Mouse (Mus musculus): ENCODE data around the gene Clec2g. TPM values are rescaled to one million over a fixed set of nuclear protein-coding genes. Genes with fewer than 3 reads are reported as not detected.
A peak's percentile ranks its signal among the peaks of the same experiment; 100 is the strongest.
"Not testable (repeated sequence)": the region's sequence is repeated elsewhere in the genome, so short reads cannot be mapped to it uniquely, and the experiment has no call there.

Clec2g gene
- polyA plus RNA-seq, 1 experiment from 2014 or later: not detected

DNA sequence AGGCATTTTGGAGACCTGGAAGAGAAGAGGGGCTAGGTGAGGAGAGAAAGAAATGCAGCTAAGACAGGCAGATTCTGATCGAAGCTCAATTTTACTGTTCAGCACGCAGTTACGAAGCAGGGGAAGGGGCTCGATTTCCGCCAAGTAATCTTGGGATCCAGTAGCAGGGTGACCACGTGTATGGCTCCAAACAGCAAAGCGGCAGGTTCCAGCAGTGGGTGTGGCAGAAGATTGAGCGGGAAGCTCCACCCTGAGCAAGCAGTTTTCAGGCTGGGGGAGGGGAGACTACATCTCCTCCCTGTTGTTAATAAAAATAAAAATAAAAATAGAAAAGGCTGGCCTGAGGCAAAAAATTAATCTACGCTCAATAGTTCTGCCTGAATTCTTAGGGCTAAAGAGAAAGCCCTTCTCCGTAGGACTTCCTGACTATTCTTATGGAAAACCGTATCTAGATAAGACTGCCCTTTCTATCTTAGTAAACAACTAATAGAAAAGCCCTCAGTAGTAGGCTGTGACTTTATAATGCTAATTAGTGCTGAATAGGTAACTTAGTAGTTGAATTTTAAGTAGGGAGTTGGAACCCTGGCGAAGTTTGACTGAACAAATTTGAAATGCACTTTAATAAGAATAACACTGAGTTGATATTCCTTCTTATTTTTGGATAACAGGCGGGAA is 62.7 kb downstream of the Clec2g start:
- Histone ChIP-seq H3K27ac (replicated peaks) (no peak overlapping the region), H3K27me3 (replicated peaks) (no peaks in the 10 kb centered on the region; the same call in 1 of the 2 replicates), H3K4me2 (peak overlapping the region; percentile 43), H3K4me1 (peaks cover 12% of the 10 kb centered on the region; the same call in 1 of the 2 replicates), H3K9me3 (replicated peaks) (no peaks in the 10 kb centered on the region), H3K9ac (replicated peaks) (no peak overlapping the region), H3K4me3 (replicated peaks) (no peak overlapping the region), H3K36me3 (no peaks in the 10 kb centered on the region)
- ATAC-seq (ENCODE audit: low FRiP score): no peak
- WGBS: 54% methylated on average over 13 of the region's 13 CpGs

DNA sequence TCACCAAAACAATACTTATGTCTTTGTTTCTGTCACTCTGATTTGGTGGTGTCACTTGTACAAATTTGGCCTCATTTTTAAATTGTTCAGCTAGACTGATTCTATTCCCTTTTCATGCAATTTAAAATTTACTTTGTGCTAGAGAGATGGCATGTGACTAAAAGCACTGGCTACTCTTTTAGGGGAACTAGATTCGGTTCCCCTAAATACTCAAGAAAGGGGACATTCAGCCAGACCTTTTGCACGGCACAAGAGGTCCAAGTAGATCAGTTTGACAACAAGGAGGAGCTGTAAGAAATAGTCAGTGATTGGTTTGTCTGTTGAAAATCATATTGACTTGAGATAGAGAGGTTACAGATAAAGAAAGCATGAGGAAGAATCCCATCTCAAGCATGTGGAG is 67.2 kb downstream of the Clec2g start:
- 90% methylated on average over 2 of the region's 2 CpGs for WGBS
- Histone ChIP-seq H3K27ac (replicated peaks) (no peak overlapping the region), H3K9ac (replicated peaks) (no peak overlapping the region), H3K27me3 (replicated peaks) (no peaks in the 10 kb centered on the region), H3K4me2 (no peak overlapping the region), H3K36me3 (no peaks in the 10 kb centered on the region), H3K4me1 (peaks cover 7% of the 10 kb centered on the region; the same call in 1 of the 2 replicates), H3K4me3 (replicated peaks) (no peak overlapping the region), H3K9me3 (replicated peaks) (no peaks in the 10 kb centered on the region)
- ATAC-seq (ENCODE audit: low FRiP score): no peak

DNA sequence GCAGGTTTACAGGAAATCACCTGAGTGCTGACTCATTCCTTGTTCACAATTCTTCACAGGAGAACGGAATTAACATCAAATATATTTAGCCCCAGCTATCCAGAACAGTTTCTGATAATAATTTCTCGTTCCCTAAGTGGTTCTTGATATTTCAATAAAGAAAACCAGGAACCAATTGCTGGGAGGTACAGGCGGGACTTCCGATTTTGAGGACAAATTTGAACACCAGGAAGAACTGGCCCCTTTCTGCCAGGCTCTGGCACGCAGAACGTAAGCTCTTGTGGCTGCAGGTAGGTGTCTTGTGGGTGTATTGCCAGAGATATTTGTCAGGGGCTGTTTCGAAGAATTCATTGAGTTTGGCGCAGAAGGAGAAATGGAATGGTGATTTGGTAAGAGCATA is 74.4 kb downstream of the Clec2g start:
- no peak for ATAC-seq (ENCODE audit: low FRiP score)
- no peaks in the 10 kb centered on the region for H3K4me1 ChIP-seq
- WGBS: 94% methylated on average over 8 of the region's 8 CpGs
- no peak overlapping the region for H3K27ac ChIP-seq (replicated peaks)
- H3K9ac ChIP-seq (replicated peaks): no peak overlapping the region
- no peak overlapping the region for H3K4me2 ChIP-seq
- H3K4me3 ChIP-seq (replicated peaks): no peak overlapping the region
- H3K27me3 ChIP-seq (replicated peaks): no peaks in the 10 kb centered on the region
- H3K9me3 ChIP-seq (replicated peaks): no peaks in the 10 kb centered on the region
- no peaks in the 10 kb centered on the region for H3K36me3 ChIP-seq

DNA sequence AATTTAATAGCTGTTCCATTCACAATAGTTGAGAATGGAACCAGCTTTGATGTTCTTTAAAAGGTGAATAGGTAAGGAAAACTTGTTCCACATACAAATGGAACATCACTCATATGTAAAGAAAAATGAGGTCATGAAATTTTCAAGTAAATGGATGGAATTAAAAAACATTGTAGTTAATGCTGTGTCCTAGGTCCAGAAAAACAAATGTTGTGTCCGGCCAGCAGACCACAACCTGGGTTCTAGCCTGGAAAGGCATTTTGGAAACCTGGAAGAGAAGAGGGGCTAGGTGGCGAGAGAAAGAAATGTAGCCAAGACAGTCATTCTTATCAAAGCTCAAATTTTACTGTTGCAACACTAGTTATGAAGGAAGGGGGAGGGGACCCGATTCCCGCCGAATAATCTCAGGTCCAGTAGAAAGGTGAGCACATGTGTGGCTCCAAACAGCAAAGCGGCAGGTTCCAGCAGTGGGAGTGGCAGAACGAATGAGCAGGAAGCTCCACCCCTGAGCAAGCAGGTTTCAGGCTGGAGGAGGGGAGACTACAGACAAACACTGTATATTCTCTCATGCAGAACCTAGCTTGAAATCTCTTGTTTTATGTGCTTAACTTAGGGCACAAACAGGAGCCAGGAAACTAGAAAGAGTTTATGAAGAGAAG is 75.8 kb downstream of the Clec2g start:
- H3K4me3 ChIP-seq (replicated peaks); H3K4me2 ChIP-seq; H3K4me1 ChIP-seq; H3K9me3 ChIP-seq (replicated peaks); H3K27ac ChIP-seq (replicated peaks); ATAC-seq (ENCODE audit: low FRiP score); H3K27me3 ChIP-seq (replicated peaks); H3K36me3 ChIP-seq; H3K9ac ChIP-seq (replicated peaks): not testable (repeated sequence)
- 91% methylated on average over 7 of the region's 7 CpGs for WGBS

DNA sequence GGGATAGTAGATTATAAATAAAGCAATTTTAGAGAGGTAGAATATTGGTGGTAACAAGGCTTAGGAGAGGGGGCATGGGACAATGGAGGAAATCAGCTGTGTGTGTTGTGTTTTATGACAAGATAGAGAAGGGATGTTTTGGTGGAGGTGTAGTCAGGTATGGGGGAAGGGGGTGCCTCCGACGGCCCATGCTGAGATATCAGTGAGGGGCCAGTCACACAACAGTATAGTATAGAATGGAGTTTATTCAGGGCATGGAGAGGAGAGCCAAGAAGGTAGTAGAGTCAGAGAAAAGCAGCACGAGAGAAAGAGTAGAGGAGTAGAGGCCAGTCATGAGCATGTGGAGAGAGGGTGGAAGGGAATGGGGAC is 76.3 kb downstream of the Clec2g start:
- Histone ChIP-seq H3K27me3 (replicated peaks) (no peaks in the 10 kb centered on the region), H3K36me3 (no peaks in the 10 kb centered on the region), H3K4me3 (replicated peaks) (no peak overlapping the region), H3K9me3 (replicated peaks) (no peaks in the 10 kb centered on the region), H3K9ac (replicated peaks) (no peak overlapping the region), H3K27ac (replicated peaks) (no peak overlapping the region), H3K4me1 (no peaks in the 10 kb centered on the region), H3K4me2 (no peak overlapping the region)
- ATAC-seq (ENCODE audit: low FRiP score): no peak
- WGBS: 82% methylated on average over 3 of the region's 3 CpGs

DNA sequence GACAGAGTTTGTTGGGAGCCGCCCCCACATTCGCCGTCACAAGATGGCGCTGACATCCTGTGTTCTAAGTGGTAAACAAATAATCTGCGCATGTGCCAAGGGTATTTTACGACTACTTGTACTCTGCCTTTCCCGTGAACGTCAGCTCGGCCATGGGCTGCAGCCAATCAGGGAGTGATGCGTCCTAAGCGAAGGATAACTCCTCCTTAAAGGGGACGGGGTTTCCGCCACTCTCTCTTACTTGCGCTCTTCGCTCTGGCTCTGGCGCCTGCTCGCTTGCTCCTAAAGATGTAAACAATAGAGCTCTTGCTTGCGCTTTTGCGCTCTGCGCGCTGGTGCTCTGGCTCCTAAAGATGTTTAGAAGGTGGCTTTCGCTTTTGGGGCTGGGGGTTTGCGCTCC is 77.8 kb downstream of the Clec2g start:
- H3K36me3 ChIP-seq; H3K27ac ChIP-seq (replicated peaks); H3K4me1 ChIP-seq; H3K9me3 ChIP-seq (replicated peaks); H3K27me3 ChIP-seq (replicated peaks); H3K4me3 ChIP-seq (replicated peaks); H3K4me2 ChIP-seq; H3K9ac ChIP-seq (replicated peaks); ATAC-seq (ENCODE audit: low FRiP score): not testable (repeated sequence)
- 96% methylated on average over 20 of the region's 23 CpGs for WGBS

DNA sequence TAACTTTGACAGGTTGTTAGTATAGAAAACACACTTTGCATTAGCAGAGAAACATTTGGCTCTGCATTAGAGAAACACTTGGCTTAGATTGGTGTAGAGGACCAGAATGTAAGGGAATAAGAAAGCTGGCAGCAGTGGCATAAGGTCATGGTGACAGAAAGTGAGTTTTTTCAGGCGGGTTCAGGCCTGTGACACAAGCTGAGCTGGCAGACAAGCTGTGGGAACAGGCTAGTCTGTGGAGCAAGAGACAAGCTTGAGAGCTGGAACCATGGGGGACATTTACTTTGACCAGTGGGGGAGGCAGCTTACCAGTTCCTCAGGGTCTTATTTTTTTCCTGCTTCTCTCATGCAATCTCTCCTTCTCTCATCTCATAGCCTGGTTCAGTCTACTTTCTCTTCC is 78.8 kb downstream of the Clec2g start:
- WGBS: 72% methylated on average over 1 of the region's 1 CpGs
- Histone ChIP-seq H3K4me3 (replicated peaks) (no peak overlapping the region), H3K36me3 (no peaks in the 10 kb centered on the region), H3K27ac (replicated peaks) (no peak overlapping the region), H3K4me2 (no peak overlapping the region), H3K9me3 (replicated peaks) (no peaks in the 10 kb centered on the region), H3K4me1 (no peaks in the 10 kb centered on the region), H3K9ac (replicated peaks) (no peak overlapping the region), H3K27me3 (replicated peaks) (no peaks in the 10 kb centered on the region)
- no peak for ATAC-seq (ENCODE audit: low FRiP score)

DNA sequence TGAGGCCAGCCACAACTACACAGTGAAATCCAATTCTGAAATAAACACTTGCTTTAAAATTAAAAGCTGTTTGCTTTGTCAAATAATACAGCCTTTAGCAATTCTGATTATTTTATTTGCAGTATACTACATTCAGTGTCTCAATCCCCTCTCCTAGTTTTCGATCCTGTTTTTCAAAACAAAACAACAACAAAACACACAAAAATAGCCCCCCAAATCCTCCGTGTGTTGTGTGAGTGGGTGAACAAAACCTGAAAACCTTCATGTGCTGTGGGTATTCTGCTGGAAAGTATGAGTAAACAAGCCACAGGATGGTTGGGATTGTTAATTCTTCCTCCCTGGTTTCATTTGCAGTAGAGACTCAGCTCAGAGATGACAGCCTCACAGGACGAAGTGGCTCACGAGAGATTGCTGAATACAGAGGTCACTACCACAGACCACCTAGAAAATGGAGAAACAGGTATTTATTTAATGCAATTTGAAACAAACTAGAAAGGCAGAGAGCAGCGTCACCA is 79.6 kb downstream of the Clec2g start:
- no peak for ATAC-seq (ENCODE audit: low FRiP score)
- Histone ChIP-seq H3K4me2 (no peak overlapping the region), H3K4me1 (no peaks in the 10 kb centered on the region), H3K9ac (replicated peaks) (no peak overlapping the region), H3K36me3 (no peaks in the 10 kb centered on the region), H3K9me3 (replicated peaks) (no peaks in the 10 kb centered on the region), H3K27ac (replicated peaks) (no peak overlapping the region), H3K4me3 (replicated peaks) (no peak overlapping the region), H3K27me3 (replicated peaks) (no peaks in the 10 kb centered on the region)
- 90% methylated on average over 5 of the region's 5 CpGs for WGBS

DNA sequence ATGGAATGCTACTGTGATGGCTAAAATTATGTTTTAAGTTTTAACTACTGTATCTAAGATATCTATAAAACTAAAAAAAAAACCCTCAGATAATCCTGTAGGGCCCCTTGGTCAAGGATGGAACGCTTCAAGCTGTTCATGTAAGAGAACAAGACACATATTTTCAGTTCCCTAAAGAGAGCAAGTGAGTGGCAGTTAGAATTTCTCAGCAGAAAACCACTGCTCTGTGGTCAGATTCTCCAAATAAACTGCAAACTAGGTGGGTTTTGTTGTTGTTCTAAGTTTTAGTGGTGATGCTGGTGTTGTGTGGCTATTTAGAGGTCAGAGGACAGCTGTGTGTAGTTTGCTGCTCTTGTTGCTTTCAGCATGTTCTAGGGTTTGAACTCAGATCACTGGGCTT is 80.2 kb downstream of the Clec2g start:
- no peaks in the 10 kb centered on the region for H3K27me3 ChIP-seq (replicated peaks)
- no peak overlapping the region for H3K9ac ChIP-seq (replicated peaks)
- no peak overlapping the region for H3K4me2 ChIP-seq
- H3K36me3 ChIP-seq: no peaks in the 10 kb centered on the region
- H3K27ac ChIP-seq (replicated peaks): no peak overlapping the region
- H3K9me3 ChIP-seq (replicated peaks): no peaks in the 10 kb centered on the region
- no peaks in the 10 kb centered on the region for H3K4me1 ChIP-seq
- WGBS: 80% methylated on average over 1 of the region's 1 CpGs
- ATAC-seq (ENCODE audit: low FRiP score): no peak
- no peak overlapping the region for H3K4me3 ChIP-seq (replicated peaks)

DNA sequence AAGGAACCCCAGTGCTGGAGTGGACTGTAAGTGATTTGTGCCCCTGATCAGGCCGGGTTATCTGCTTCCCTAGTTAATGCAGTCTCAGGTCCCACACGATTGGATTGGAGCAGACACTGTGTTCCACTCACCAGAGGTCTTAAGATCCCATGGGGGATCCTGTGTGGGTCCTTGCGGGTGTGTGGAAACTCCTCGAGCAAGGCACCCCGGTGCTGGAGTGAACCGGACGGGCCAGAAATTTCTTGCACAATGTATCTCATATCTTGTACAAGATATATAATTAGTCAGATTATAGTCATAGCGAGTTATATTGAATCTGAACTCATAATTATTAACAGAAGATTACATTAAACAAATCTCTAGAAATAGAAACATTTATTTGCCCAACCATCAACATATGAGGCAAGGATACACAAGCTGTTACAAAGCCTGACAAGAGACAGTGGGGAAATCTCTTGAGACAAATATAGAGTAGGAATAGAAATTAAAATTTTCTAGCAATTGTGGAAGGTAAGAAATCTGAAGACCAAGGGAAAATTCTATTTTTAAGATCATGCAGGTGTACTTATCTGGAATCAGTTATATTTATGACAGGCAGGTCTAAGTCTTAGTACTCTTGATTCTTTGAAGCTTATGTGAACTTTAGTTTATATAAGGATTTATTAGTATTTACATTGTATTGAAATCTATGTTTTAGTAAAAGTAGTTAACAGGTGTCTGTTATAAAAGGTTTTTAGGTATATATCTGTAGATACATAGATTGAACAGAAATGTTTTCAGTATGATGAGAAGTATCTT is 93.5 kb downstream of the Clec2g start:
- Histone ChIP-seq H3K9ac (replicated peaks) (no peak overlapping the region), H3K9me3 (replicated peaks) (no peaks in the 10 kb centered on the region), H3K36me3 (no peaks in the 10 kb centered on the region), H3K27ac (replicated peaks) (no peak overlapping the region), H3K27me3 (replicated peaks) (no peaks in the 10 kb centered on the region), H3K4me1 (no peaks in the 10 kb centered on the region), H3K4me2 (no peak overlapping the region), H3K4me3 (replicated peaks) (no peak overlapping the region)
- ATAC-seq (ENCODE audit: low FRiP score): no peak
- WGBS: 93% methylated on average over 8 of the region's 8 CpGs

DNA sequence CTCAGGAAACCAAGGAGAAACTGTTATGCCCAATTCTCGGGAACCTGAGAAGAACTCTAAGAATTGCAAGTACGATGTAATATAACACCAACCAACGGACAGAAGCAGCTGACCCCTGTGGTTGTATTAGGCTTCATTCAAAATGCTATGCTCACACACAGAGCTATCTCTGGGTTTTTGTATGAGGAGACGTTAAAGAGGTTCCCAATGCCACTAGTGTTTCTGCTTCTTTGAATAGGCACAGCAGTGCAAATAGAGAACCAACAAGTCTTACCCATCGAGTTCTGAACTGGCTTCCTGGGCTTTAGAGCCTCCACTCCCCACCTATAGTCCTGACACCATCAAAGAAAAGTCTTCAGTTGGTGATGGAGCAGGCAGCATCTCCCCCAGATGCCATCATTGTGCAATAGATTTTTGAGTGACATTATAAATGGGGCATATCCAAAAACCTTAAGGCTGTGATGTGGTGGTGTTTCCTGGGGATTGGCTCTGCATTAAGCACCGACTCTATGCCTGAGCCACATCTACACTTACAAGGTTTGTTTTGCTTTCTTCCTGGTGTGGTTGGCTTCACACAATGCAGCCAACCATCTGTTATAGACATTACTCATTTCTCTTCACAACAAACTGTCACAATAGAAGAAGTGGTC is 96.1 kb downstream of the Clec2g start:
- no peaks in the 10 kb centered on the region for H3K36me3 ChIP-seq
- H3K27ac ChIP-seq (replicated peaks): no peak overlapping the region
- H3K4me3 ChIP-seq (replicated peaks): no peak overlapping the region
- H3K27me3 ChIP-seq (replicated peaks): no peaks in the 10 kb centered on the region
- H3K9ac ChIP-seq (replicated peaks): no peak overlapping the region
- 69% methylated on average over 6 of the region's 6 CpGs for WGBS
- H3K9me3 ChIP-seq (replicated peaks): no peaks in the 10 kb centered on the region
- no peak for ATAC-seq (ENCODE audit: low FRiP score)
- no peak overlapping the region for H3K4me2 ChIP-seq
- no peaks in the 10 kb centered on the region for H3K4me1 ChIP-seq

Data from neural tube, embryonic 15.5 days (tissue).